Mouse (Mus musculus) forelimb bud, embryonic 11.5 days (tissue): ENCODE data around the gene Peak1.
"Not testable (repeated sequence)": the region's sequence is repeated elsewhere in the genome, so short reads cannot be mapped to it uniquely, and the experiment has no call there.

Experiments
- DNase-seq: peaks from one replicate; pipeline ENCODE4 v3.0.0-alpha.2; 2012; ENCODE audit warnings: low read depth, low spot score

Gene Peak1

GRCm38 (mm10) chr9:56255676-56256432 is 162.0 kb downstream of the Peak1 start:
- no peak for DNase-seq

- DNase-seq, result no peak
These were observed 173.5 kb downstream of the Peak1 start for GRCm38 (mm10) chr9:56244336-56244735.

- DNase-seq, result no peak
These were observed 174.0 kb downstream of the Peak1 start for GRCm38 (mm10) chr9:56243885-56244284.

GRCm38 (mm10) chr9:56242686-56243085 is 175.2 kb downstream of the Peak1 start:
- DNase-seq, result no peak

- no peak for DNase-seq
These were observed 176.8 kb downstream of the Peak1 start for GRCm38 (mm10) chr9:56241076-56241475.

GRCm38 (mm10) chr9:56235871-56236298 is 182.0 kb downstream of the Peak1 start:
- DNase-seq, result no peak

- DNase-seq, result no peak
These were observed 182.6 kb downstream of the Peak1 start for GRCm38 (mm10) chr9:56235281-56235680.

- no peak for DNase-seq
These were observed 183.3 kb downstream of the Peak1 start for GRCm38 (mm10) chr9:56234561-56234960.

- no peak for DNase-seq
These were observed 184.6 kb downstream of the Peak1 start for GRCm38 (mm10) chr9:56233316-56233715.

- no peak for DNase-seq
These were observed 187.0 kb downstream of the Peak1 start for GRCm38 (mm10) chr9:56230906-56231305.

GRCm38 (mm10) chr9:56227626-56228025 is 190.2 kb downstream of the Peak1 start:
- no peak for DNase-seq

- DNase-seq, result not testable (repeated sequence)
These were observed 194.3 kb downstream of the Peak1 start for GRCm38 (mm10) chr9:56223429-56224051.

- DNase-seq, result no peak
These were observed 199.0 kb downstream of the Peak1 start for GRCm38 (mm10) chr9:56218860-56219259.

- no peak for DNase-seq
These were observed 199.8 kb downstream of the Peak1 start for GRCm38 (mm10) chr9:56218043-56218442.

GRCm38 (mm10) chr9:56217386-56217785 is 200.5 kb downstream of the Peak1 start:
- no peak for DNase-seq

GRCm38 (mm10) chr9:56213451-56214291 is 204.2 kb downstream of the Peak1 start:
- DNase-seq, result peak; percentile 52

- DNase-seq, result no peak
These were observed 209.1 kb downstream of the Peak1 start for GRCm38 (mm10) chr9:56208817-56209216.

GRCm38 (mm10) chr9:56207516-56207915 is 210.4 kb downstream of the Peak1 start:
- no peak for DNase-seq

GRCm38 (mm10) chr9:56207083-56207482 is 210.8 kb downstream of the Peak1 start:
- no peak for DNase-seq

GRCm38 (mm10) chr9:56205336-56205735 is 212.5 kb downstream of the Peak1 start:
- no peak for DNase-seq

GRCm38 (mm10) chr9:56204316-56204715 is 213.6 kb downstream of the Peak1 start:
- DNase-seq, result no peak

- DNase-seq, result peak; percentile 91
These were observed 217.1 kb downstream of the Peak1 start for GRCm38 (mm10) chr9:56200645-56201314.
